Mouse (Mus musculus): Measurements from ENCODE around the gene Gm10190. TPM values are rescaled to one million over a fixed set of nuclear protein-coding genes. Genes with fewer than 3 reads are reported as not detected.
"Not testable (repeated sequence)": the region's sequence is repeated elsewhere in the genome, so short reads cannot be mapped to it uniquely, and the experiment has no call there.

Gene Gm10190
- total RNA-seq (2021), result under 1 TPM in 1 of 2 experiments, not detected in 1; 0.96 TPM
- long read RNA-seq, experiment 1, partial matches to known transcripts, result 0 of 1 reads
- long read RNA-seq, experiment 1, other reads (novel, unspliced or antisense), result 0 of 1 reads
- long read RNA-seq, experiment 2, partial matches to known transcripts, result 0 of 2 reads
- long read RNA-seq, experiment 2, other reads (novel, unspliced or antisense), result 0 of 2 reads

- DNase-seq, result peak; percentile 85
Measured at GRCm38 (mm10) chr17:80372989-80373725, at the start of gene Gm10190. Gene Gm10190, minus strand, starts transcription at chr17:80373541.

- no peak for DNase-seq
Measured at GRCm38 (mm10) chr17:80420998-80421397, 47.7 kb upstream of the Gm10190 start.

- DNase-seq, result no peak
Measured at GRCm38 (mm10) chr17:80418572-80419210, 45.4 kb upstream of the Gm10190 start.

- DNase-seq, result no peak
Measured at GRCm38 (mm10) chr17:80411182-80411581, 37.8 kb upstream of the Gm10190 start.

GRCm38 (mm10) chr17:80398243-80398642 is 24.9 kb upstream of the Gm10190 start:
- DNase-seq, result no peak

GRCm38 (mm10) chr17:80391423-80392403 is 18.4 kb upstream of the Gm10190 start:
- DNase-seq, result peak; percentile 39

- DNase-seq, result no peak
Measured at GRCm38 (mm10) chr17:80390024-80390423, 16.7 kb upstream of the Gm10190 start.

- no peak for DNase-seq
Measured at GRCm38 (mm10) chr17:80385671-80386070, 12.3 kb upstream of the Gm10190 start.

- not testable (repeated sequence) for DNase-seq
Measured at GRCm38 (mm10) chr17:80378386-80378785, 5.0 kb upstream of the Gm10190 start.

- no peak for DNase-seq
Measured at GRCm38 (mm10) chr17:80373726-80374096, 370 bp upstream of the Gm10190 start.

GRCm38 (mm10) chr17:80368606-80369005 is 4.7 kb downstream of the Gm10190 start:
- no peak for DNase-seq

- peak; percentile 11 for DNase-seq
Measured at GRCm38 (mm10) chr17:80367276-80367675, 6.1 kb downstream of the Gm10190 start.

GRCm38 (mm10) chr17:80360245-80360644 is 13.1 kb downstream of the Gm10190 start:
- DNase-seq, result no peak

GRCm38 (mm10) chr17:80347234-80347633 is 26.1 kb downstream of the Gm10190 start:
- DNase-seq, result no peak

- no peak for DNase-seq
Measured at GRCm38 (mm10) chr17:80346591-80347125, 26.7 kb downstream of the Gm10190 start.

- DNase-seq, result peak; percentile 21
Measured at GRCm38 (mm10) chr17:80345277-80345676, 28.1 kb downstream of the Gm10190 start.

- no peak for DNase-seq
Measured at GRCm38 (mm10) chr17:80332386-80332785, 41.0 kb downstream of the Gm10190 start.

GRCm38 (mm10) chr17:80326431-80326830 is 46.9 kb downstream of the Gm10190 start:
- no peak for DNase-seq

GRCm38 (mm10) chr17:80325456-80325855 is 47.9 kb downstream of the Gm10190 start:
- DNase-seq, result no peak

GRCm38 (mm10) chr17:80324521-80324920 is 48.8 kb downstream of the Gm10190 start:
- no peak for DNase-seq

GRCm38 (mm10) chr17:80323658-80324057 is 49.7 kb downstream of the Gm10190 start:
- no peak for DNase-seq

All from gastrocnemius, postnatal 10 days (tissue).